Mouse (Mus musculus): Measurements from ENCODE around the gene Adamtsl3. TPM values are rescaled to one million over a fixed set of nuclear protein-coding genes. Genes with fewer than 3 reads are reported as not detected.

Adamtsl3 gene
- polyA plus RNA-seq, 1 experiment from 2014 or later, result 0.14 TPM

DNA sequence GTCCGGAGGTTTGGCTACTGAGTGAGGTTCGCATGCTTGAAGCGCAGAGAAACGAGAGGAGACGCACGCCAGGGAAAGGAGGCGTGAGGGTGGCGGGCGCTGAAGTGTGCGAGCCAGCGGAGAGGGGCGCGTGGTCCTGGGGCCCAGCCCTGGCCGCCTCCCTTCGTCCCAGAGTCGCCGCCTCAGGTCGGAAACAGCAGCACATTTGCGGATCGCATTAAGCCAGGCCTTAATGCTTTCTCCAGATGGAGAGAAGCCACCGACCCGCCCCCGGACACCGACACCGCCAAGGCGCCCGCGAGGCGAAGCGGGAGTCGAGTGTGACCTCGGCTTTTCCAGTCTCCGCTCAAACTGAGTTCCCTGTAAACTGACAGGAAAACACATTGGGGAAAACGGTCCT, 638 bp downstream of the Adamtsl3 start:
- H3K27ac ChIP-seq (replicated peaks), result no peak overlapping the region
- no peaks in the 10 kb centered on the region for H3K36me3 ChIP-seq (replicated peaks)
- peaks cover 77% of the 10 kb centered on the region for H3K27me3 ChIP-seq (replicated peaks; ENCODE audit: low read depth, poor library complexity, severe bottlenecking)
- peaks cover 18% of the 10 kb centered on the region for H3K4me1 ChIP-seq
- H3K9me3 ChIP-seq, result no peaks in the 10 kb centered on the region
- under 1% methylated on average over 34 of the region's 34 CpGs for WGBS
- peak; percentile 65 for DNase-seq (ENCODE audit: low spot score)
- H3K4me3 ChIP-seq, result peak overlapping the region; percentile 60

- Histone ChIP-seq H3K4me1 (peaks cover 26% of the 10 kb centered on the region), H3K4me3 (no peak overlapping the region), H3K27me3 (replicated peaks; ENCODE audit: low read depth, poor library complexity, severe bottlenecking) (peaks cover 64% of the 10 kb centered on the region), H3K27ac (replicated peaks) (no peak overlapping the region), H3K36me3 (replicated peaks) (no peaks in the 10 kb centered on the region), H3K9me3 (no peaks in the 10 kb centered on the region)
- 82% methylated on average over 9 of the region's 9 CpGs for WGBS
- DNase-seq (ENCODE audit: low spot score), result no peak
Observed at GRCm38 (mm10) chr7:82338121-82338520, 2.6 kb downstream of the Adamtsl3 start.

DNA sequence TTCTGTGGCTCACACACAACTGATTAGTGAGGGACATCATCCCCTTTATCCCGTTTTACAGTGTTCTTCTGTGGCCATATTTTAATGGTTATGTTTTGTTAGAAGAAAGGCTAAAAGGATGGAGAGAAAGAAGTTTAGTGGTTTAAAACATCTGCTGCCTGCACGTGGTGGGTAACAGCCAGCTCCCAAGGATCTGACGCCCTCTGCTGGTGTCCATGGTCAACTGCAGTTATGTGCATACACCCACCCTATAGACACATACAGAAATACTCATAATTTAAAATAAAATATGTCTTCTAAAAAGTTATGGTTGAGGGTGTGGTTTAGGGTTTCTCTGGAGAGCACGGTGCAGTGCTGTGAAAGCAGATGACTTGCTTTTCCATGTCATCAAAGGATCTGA, 3.0 kb downstream of the Adamtsl3 start:
- no peak overlapping the region for H3K4me3 ChIP-seq
- peaks cover 26% of the 10 kb centered on the region for H3K4me1 ChIP-seq
- no peaks in the 10 kb centered on the region for H3K9me3 ChIP-seq
- DNase-seq (ENCODE audit: low spot score), result no peak
- H3K27ac ChIP-seq (replicated peaks), result no peak overlapping the region
- WGBS, result 76% methylated on average over 4 of the region's 4 CpGs
- H3K27me3 ChIP-seq (replicated peaks; ENCODE audit: low read depth, poor library complexity, severe bottlenecking), result peaks cover 60% of the 10 kb centered on the region
- no peaks in the 10 kb centered on the region for H3K36me3 ChIP-seq (replicated peaks)

- Histone ChIP-seq H3K27ac (replicated peaks) (no peak overlapping the region), H3K27me3 (replicated peaks; ENCODE audit: low read depth, poor library complexity, severe bottlenecking) (peaks cover 54% of the 10 kb centered on the region), H3K36me3 (replicated peaks) (no peaks in the 10 kb centered on the region), H3K4me3 (no peak overlapping the region), H3K4me1 (peaks cover 26% of the 10 kb centered on the region), H3K9me3 (no peaks in the 10 kb centered on the region)
- no peak for DNase-seq (ENCODE audit: low spot score)
- WGBS, result 52% methylated on average over 3 of the region's 3 CpGs
Observed at GRCm38 (mm10) chr7:82339214-82339613, 3.7 kb downstream of the Adamtsl3 start.

DNA sequence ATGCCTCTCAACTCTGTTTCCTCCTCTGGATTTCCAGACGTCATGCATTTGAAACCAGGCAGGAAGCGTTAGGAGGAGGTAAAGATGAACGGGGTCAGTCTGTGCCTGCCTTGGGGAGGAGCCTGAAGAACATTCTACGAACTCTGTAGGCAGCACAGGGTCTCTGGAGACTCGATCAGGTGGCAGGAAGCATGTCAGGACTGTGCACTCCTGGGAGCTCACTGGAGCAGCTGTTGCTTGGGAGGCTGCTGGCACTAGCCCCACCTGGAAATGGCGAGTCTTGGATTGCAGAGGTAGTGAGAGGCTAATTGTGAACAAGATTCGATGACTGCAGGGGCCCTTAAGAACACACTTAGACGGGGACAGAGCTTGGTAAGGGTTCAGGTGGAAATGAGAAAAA, 6.0 kb downstream of the Adamtsl3 start:
- DNase-seq (ENCODE audit: low spot score), result no peak
- Histone ChIP-seq H3K9me3 (no peaks in the 10 kb centered on the region), H3K27me3 (replicated peaks; ENCODE audit: low read depth, poor library complexity, severe bottlenecking) (peaks cover 31% of the 10 kb centered on the region), H3K36me3 (replicated peaks) (no peaks in the 10 kb centered on the region), H3K4me3 (no peak overlapping the region), H3K27ac (replicated peaks) (no peak overlapping the region), H3K4me1 (peaks cover 11% of the 10 kb centered on the region)
- 40% methylated on average over 8 of the region's 8 CpGs for WGBS

DNA sequence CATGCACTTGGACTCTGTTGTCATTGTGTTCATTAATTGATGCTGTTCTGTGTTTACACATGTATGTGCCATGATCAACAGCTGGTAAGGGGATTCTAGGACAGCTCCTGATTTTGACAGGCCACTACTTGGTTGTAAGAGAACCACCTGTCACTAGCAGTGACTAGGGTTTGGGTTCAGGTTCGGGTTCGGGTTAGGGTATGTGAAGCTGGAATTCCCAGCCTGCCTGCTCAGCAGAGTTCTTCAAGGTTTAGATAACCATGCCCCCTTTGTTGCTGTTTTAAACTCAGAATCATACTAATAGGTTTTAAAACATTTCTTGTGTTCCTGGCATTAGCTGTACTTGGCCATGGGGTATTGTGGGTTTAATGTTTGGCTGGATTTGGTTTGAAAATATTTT, 11.2 kb downstream of the Adamtsl3 start:
- Histone ChIP-seq H3K27me3 (replicated peaks; ENCODE audit: low read depth, poor library complexity, severe bottlenecking) (no peaks in the 10 kb centered on the region), H3K9me3 (no peaks in the 10 kb centered on the region), H3K27ac (replicated peaks) (no peak overlapping the region), H3K4me1 (peaks cover 6% of the 10 kb centered on the region), H3K36me3 (replicated peaks) (no peaks in the 10 kb centered on the region), H3K4me3 (no peak overlapping the region)
- WGBS, result 86% methylated on average over 2 of the region's 2 CpGs
- DNase-seq (ENCODE audit: low spot score), result no peak

DNA sequence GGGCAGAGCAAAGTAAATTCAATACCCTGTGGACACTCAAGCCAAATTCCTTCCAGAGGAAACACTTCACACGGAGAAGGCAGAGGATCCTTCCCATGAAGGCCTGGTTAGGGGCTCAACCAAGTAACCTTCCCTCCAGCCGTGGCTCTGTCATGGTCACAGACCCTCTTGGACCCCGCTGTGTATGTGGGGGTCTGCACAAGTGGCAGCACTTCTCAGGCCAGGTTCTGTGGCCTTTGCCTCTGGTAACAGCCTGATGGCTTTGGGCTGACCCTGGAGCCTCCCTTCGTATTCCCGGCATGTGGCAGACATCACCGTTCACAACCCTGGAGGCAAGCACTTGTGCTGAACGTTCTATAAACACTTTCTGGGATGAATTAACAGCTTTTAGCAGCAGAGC, 14.3 kb downstream of the Adamtsl3 start:
- H3K36me3 ChIP-seq (replicated peaks), result no peaks in the 10 kb centered on the region
- peaks cover 3% of the 10 kb centered on the region; the same call in 1 of the 2 replicates for H3K4me1 ChIP-seq
- no peak overlapping the region for H3K4me3 ChIP-seq
- H3K27ac ChIP-seq (replicated peaks), result no peak overlapping the region; the same call in 1 of the 2 replicates
- H3K9me3 ChIP-seq, result no peaks in the 10 kb centered on the region
- no peak for DNase-seq (ENCODE audit: low spot score)
- no peaks in the 10 kb centered on the region for H3K27me3 ChIP-seq (replicated peaks; ENCODE audit: low read depth, poor library complexity, severe bottlenecking)
- WGBS, result 70% methylated on average over 7 of the region's 7 CpGs

DNA sequence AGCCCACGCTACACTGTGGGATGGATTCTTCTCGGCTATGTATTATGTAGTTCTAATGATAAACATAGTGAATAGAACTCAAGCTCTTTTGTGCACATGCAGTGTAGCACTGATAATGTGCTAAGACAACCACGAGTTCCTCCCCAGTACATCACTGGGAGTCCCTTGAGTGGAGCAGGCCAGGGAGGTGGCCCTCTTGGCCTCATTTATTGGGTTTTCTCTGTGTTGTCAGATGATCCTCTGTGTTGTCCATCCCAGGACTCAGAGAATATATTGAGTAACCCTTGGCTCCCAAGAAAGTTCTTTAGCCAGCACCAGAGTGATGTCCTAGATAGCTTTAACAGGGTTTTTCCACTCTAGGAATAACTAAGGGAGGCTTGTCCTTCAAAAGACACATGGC, 14.9 kb downstream of the Adamtsl3 start:
- H3K36me3 ChIP-seq (replicated peaks), result no peaks in the 10 kb centered on the region
- WGBS, result 83% methylated on average over 3 of the region's 3 CpGs

DNA sequence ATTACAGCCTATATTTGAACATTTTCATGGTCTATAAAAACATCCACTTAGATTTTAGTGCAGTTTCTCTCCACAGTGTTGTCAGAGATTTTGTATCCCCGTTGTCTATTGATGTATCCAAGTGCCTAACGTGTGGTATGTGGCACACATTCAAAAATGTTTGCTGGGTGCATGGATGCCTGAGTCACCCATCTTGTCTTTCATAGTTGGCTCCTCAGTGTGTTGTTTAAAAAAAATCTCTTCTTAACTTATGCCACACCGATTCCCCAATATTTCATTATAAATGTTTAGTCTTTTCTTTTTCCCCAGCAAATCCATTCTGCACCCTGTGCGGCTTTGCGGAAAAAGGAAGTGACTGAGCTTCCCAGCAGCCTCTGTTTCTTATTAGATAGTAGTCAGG, 23.7 kb downstream of the Adamtsl3 start:
- 83% methylated on average over 5 of the region's 5 CpGs for WGBS
- peaks cover 8% of the 10 kb centered on the region for H3K4me1 ChIP-seq
- H3K9me3 ChIP-seq, result no peaks in the 10 kb centered on the region
- no peak overlapping the region for H3K4me3 ChIP-seq
- no peak overlapping the region for H3K27ac ChIP-seq (replicated peaks)
- no peak for DNase-seq (ENCODE audit: low spot score)
- H3K36me3 ChIP-seq (replicated peaks), result no peaks in the 10 kb centered on the region
- H3K27me3 ChIP-seq (replicated peaks; ENCODE audit: low read depth, poor library complexity, severe bottlenecking), result no peaks in the 10 kb centered on the region

More for the DNA sequence above, 14.9 kb downstream of the Adamtsl3 start:
- peaks cover 3% of the 10 kb centered on the region; the same call in 1 of the 2 replicates for H3K4me1 ChIP-seq
- no peaks in the 10 kb centered on the region for H3K9me3 ChIP-seq
- H3K27me3 ChIP-seq (replicated peaks; ENCODE audit: low read depth, poor library complexity, severe bottlenecking), result no peaks in the 10 kb centered on the region
- peak; percentile 3 for DNase-seq (ENCODE audit: low spot score)
- no peak overlapping the region for H3K27ac ChIP-seq (replicated peaks)
- no peak overlapping the region for H3K4me3 ChIP-seq

DNA sequence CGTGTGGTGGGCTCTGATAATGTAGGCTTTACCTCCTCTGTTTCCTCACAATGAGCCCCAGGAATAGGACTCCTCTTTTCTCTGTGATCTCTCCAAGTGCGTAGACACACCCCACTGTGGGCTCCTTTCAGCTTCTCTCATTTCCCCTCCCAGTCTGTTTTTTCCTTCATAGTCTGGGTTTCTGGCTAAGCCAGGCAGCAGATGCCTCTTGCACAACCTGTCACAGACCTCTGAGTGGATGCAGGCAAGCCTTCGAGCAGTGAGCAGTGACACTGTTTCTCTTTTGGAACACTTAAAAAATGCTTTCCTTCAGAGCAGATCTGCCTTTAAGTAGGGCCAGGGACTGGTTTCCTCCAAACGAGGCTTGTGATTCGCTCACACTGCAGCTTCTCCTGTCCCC, 24.2 kb downstream of the Adamtsl3 start:
- WGBS, result 77% methylated on average over 5 of the region's 5 CpGs
- Histone ChIP-seq H3K27ac (replicated peaks) (no peak overlapping the region), H3K9me3 (no peaks in the 10 kb centered on the region), H3K4me1 (peaks cover 8% of the 10 kb centered on the region), H3K27me3 (replicated peaks; ENCODE audit: low read depth, poor library complexity, severe bottlenecking) (no peaks in the 10 kb centered on the region), H3K4me3 (no peak overlapping the region), H3K36me3 (replicated peaks) (no peaks in the 10 kb centered on the region)
- DNase-seq (ENCODE audit: low spot score), result peak; percentile 8

GRCm38 (mm10) chr7:82360186-82360585, 24.7 kb downstream of the Adamtsl3 start:
- H3K9me3 ChIP-seq, result no peaks in the 10 kb centered on the region
- H3K4me1 ChIP-seq, result peaks cover 8% of the 10 kb centered on the region
- 91% methylated on average over 4 of the region's 4 CpGs for WGBS
- peak; percentile 7 for DNase-seq (ENCODE audit: low spot score)
- H3K4me3 ChIP-seq, result no peak overlapping the region
- no peaks in the 10 kb centered on the region for H3K27me3 ChIP-seq (replicated peaks; ENCODE audit: low read depth, poor library complexity, severe bottlenecking)
- no peaks in the 10 kb centered on the region for H3K36me3 ChIP-seq (replicated peaks)
- H3K27ac ChIP-seq (replicated peaks), result no peak overlapping the region

GRCm38 (mm10) chr7:82361127-82361526, 25.6 kb downstream of the Adamtsl3 start:
- DNase-seq (ENCODE audit: low spot score), result peak; percentile 4
- no peaks in the 10 kb centered on the region for H3K36me3 ChIP-seq (replicated peaks)
- peaks cover 11% of the 10 kb centered on the region for H3K4me1 ChIP-seq
- H3K27ac ChIP-seq (replicated peaks), result no peak overlapping the region
- no peaks in the 10 kb centered on the region for H3K9me3 ChIP-seq
- no peaks in the 10 kb centered on the region for H3K27me3 ChIP-seq (replicated peaks; ENCODE audit: low read depth, poor library complexity, severe bottlenecking)
- WGBS, result 75% methylated on average over 5 of the region's 5 CpGs
- H3K4me3 ChIP-seq, result no peak overlapping the region

DNA sequence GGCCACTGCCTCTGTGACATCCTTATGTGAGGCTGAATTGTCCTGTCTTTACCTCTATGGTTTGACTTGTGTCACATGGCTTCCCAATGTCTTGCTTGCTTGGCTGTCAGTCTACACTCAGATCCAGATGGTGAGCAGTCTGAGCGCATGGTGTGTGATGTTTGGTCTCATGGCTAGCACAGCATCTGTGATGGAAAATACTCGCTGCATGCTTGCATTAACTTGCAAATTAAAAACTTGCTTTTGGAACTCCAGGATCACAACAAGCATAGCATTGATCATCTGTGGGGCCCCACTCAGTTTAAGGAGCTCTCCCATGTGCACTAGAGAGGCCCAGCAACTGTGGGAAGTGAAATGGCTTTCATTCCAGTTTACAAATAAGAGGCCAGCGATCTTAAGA, 29.1 kb downstream of the Adamtsl3 start:
- WGBS, result 88% methylated on average over 3 of the region's 3 CpGs
- Histone ChIP-seq H3K4me1 (peaks cover 24% of the 10 kb centered on the region), H3K27ac (replicated peaks) (no peak overlapping the region), H3K27me3 (replicated peaks; ENCODE audit: low read depth, poor library complexity, severe bottlenecking) (no peaks in the 10 kb centered on the region), H3K9me3 (no peaks in the 10 kb centered on the region), H3K4me3 (no peak overlapping the region), H3K36me3 (replicated peaks) (no peaks in the 10 kb centered on the region)
- no peak for DNase-seq (ENCODE audit: low spot score)

GRCm38 (mm10) chr7:82366056-82366455, 30.6 kb downstream of the Adamtsl3 start:
- Histone ChIP-seq H3K4me1 (peaks cover 19% of the 10 kb centered on the region), H3K36me3 (replicated peaks) (no peaks in the 10 kb centered on the region), H3K27me3 (replicated peaks; ENCODE audit: low read depth, poor library complexity, severe bottlenecking) (no peaks in the 10 kb centered on the region), H3K4me3 (no peak overlapping the region), H3K27ac (replicated peaks) (no peak overlapping the region), H3K9me3 (no peaks in the 10 kb centered on the region)
- WGBS, result 55% methylated on average over 4 of the region's 4 CpGs
- no peak for DNase-seq (ENCODE audit: low spot score)

Data from embryonic facial prominence, embryonic 10.5 days (tissue).